Comparison of ENCODE assay signal across 9 mouse cellular contexts in the genomic region with DNA sequence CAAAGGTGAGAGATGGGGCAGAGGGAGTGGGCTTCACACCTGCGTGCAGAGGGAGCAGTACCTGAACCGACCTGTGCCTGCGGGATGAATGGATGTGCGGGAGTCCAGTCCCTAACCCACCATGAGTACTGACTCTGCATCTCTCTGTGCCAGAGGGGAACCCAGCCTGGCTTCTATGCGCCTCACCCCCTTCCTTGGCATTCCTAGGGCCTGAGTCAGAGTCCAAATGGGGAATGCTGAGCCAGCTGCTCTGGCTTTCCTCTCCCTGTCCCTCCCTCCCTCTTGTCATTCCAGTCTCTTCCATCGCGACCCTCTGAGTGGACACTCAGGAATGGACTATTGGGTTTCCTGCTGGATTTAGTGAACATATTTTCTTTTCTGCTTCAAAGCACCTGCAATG. TPM values are rescaled to one million over a fixed set of nuclear protein-coding genes. Genes with fewer than 3 reads are reported as not detected.
A peak's percentile ranks its signal among the peaks of the same experiment; 100 is the strongest.
DNase-seq lines count a peak whose midpoint lies in the region; ATAC-seq and TF ChIP-seq lines count a peak whose summit lies in the region.
"Had no signal": no experiment of that assay in that cellular context is flagged by ENCODE, and none has a peak within 500 bp of the region (broad histone marks: within the 10 kb centered on the region; RNA-seq: fewer than 3 reads in every experiment).

No protein-coding gene starts in this region.

- 0 out of 2 replicates have a peak, but pooled peaks cover 8% of the 10 kb centered on the region for H3K27me3 ChIP-seq in intestine, embryonic 16.5 days (replicated peaks; ENCODE audit: control insufficient read depth, insufficient read depth, low read length)
- peaks cover 2% of the 10 kb centered on the region; the same call in 1 of the 2 replicates for H3K27me3 ChIP-seq in midbrain, embryonic 11.5 days (ENCODE audit: control insufficient read depth, insufficient read depth, low read length)

- peak; percentile 12 for DNase-seq in embryo, embryonic 11 days
- no peak for DNase-seq in embryo, embryonic 10.5 days (ENCODE audit: low spot score)
- peak; percentile 86 for DNase-seq in gastrocnemius, adult 2 months
- peak; percentile 70 for DNase-seq in lung, postnatal 14 days
- DNase-seq in midbrain, embryonic 11.5 days (ENCODE audit: low spot score, missing footprints) = no peak
- no peak for DNase-seq in cerebellum, adult 9-10 months

- no peak for TF ChIP-seq CTCF in gastrocnemius, adult 2 months (IDR thresholded peaks at IDR 0.05)

- no peaks in the 10 kb centered on the region for H3K36me3 ChIP-seq in intestine, embryonic 16.5 days (ENCODE audit: control insufficient read depth, insufficient read depth, low read length)
- no peaks in the 10 kb centered on the region for H3K36me3 ChIP-seq in midbrain, embryonic 11.5 days (ENCODE audit: control insufficient read depth, insufficient read depth, low read length)

- H3K27ac ChIP-seq in gastrocnemius, adult 2 months = peak overlapping the region; percentile 96
- no peak overlapping the region for H3K27ac ChIP-seq in intestine, embryonic 16.5 days (ENCODE audit: low read length)
- H3K27ac ChIP-seq in midbrain, embryonic 11.5 days (ENCODE audit: low read depth, low read length) = no peak overlapping the region

- peak overlapping the region; percentile 15; the same call in 1 of the 2 replicates for H3K9ac ChIP-seq in intestine, embryonic 16.5 days (ENCODE audit: low read depth, low read length)
- H3K9ac ChIP-seq in midbrain, embryonic 11.5 days (ENCODE audit: low read length) = no peak overlapping the region

- H3K4me3 ChIP-seq in gastrocnemius, adult 2 months = peak overlapping the region; percentile 72
- peak overlapping the region; percentile 17; the same call in 1 of the 2 replicates for H3K4me3 ChIP-seq in intestine, embryonic 16.5 days (ENCODE audit: low read length)
- no peak overlapping the region for H3K4me3 ChIP-seq in midbrain, embryonic 11.5 days (ENCODE audit: low read depth, low read length)

- peak; percentile 62 for ATAC-seq in intestine, embryonic 16.5 days
- no peak for ATAC-seq in midbrain, embryonic 11.5 days (ENCODE audit: low FRiP score)
- ATAC-seq in megakaryocyte-erythroid progenitor cell, adult 5-6 weeks (replicated peaks; ENCODE audit: low FRiP score, low TSS enrichment, poor library complexity, severe bottlenecking) = no peak

- H3K9me3 ChIP-seq in intestine, embryonic 16.5 days (ENCODE audit: control insufficient read depth, low read length) = no peaks in the 10 kb centered on the region
- no peaks in the 10 kb centered on the region for H3K9me3 ChIP-seq in midbrain, embryonic 11.5 days (ENCODE audit: control insufficient read depth, low read length)

- 61% methylated on average over 7 of the region's 7 CpGs for WGBS in intestine, embryonic 16.5 days
- WGBS in midbrain, embryonic 11.5 days = 69% methylated on average over 7 of the region's 7 CpGs

- intact Hi-C loops in gastrocnemius, adult 2 months (cut with DNase I) = no loop called here

- peak overlapping the region; percentile 42 for H3K4me2 ChIP-seq in intestine, embryonic 16.5 days (ENCODE audit: low read depth, low read length)
- H3K4me2 ChIP-seq in midbrain, embryonic 11.5 days = no peak overlapping the region

- 0 out of 2 replicates have a peak, but pooled peaks cover 11% of the 10 kb centered on the region for H3K4me1 ChIP-seq in intestine, embryonic 16.5 days (ENCODE audit: control insufficient read depth, insufficient read depth, low read length)
- H3K4me1 ChIP-seq in midbrain, embryonic 11.5 days (ENCODE audit: control insufficient read depth, insufficient read depth, low read length) = no peaks in the 10 kb centered on the region

RNA-seq across cellular contexts. Expression of gene Prkag3, which starts 0.3 kb away (rescaled TPM):
- total RNA-seq in gastrocnemius, adult 2 months (2021) = 100 to 1,000 TPM in 1 of 2 experiments, 10 to 100 TPM in 1; 61.6 to 111 TPM
- polyA plus RNA-seq in intestine, embryonic 16.5 days (2015; fragmentation: Nextera tagmentation; extraction: Ambion mirVana) = 0.15 and 0.17 TPM in 2 replicates
- polyA plus RNA-seq in midbrain, embryonic 11.5 days (2014; fragmentation: Nextera tagmentation; extraction: Ambion mirVana) = not detected in 2 replicates
- total RNA-seq in megakaryocyte-erythroid progenitor cell, adult 5-6 weeks (2014; fragmentation: Nextera tagmentation) = not detected in 2 replicates
- not detected in 2 replicates for total RNA-seq in megakaryocyte-erythroid progenitor cell, adult 5-6 weeks (2017)
- total RNA-seq: left cerebral cortex, postnatal 25 days had no signal

RNA-seq across cellular contexts. Expression of gene Wnt6, which starts 22.4 kb away (rescaled TPM):
- under 1 TPM; 0.39 to 0.77 TPM for total RNA-seq in gastrocnemius, adult 2 months (2021)
- polyA plus RNA-seq in intestine, embryonic 16.5 days (2015; fragmentation: Nextera tagmentation; extraction: Ambion mirVana) = 0.22 and 0.49 TPM in 2 replicates
- polyA plus RNA-seq in midbrain, embryonic 11.5 days (2014; fragmentation: Nextera tagmentation; extraction: Ambion mirVana) = 3.3 and 3.4 TPM in 2 replicates
- total RNA-seq in megakaryocyte-erythroid progenitor cell, adult 5-6 weeks (2014; fragmentation: Nextera tagmentation) = not detected in 2 replicates
- total RNA-seq in megakaryocyte-erythroid progenitor cell, adult 5-6 weeks (2017) = not detected in 2 replicates

RNA-seq across cellular contexts. Expression of gene Cyp27a1, which starts 35.9 kb away (rescaled TPM):
- 10 to 100 TPM; 37.7 to 75.4 TPM for total RNA-seq in gastrocnemius, adult 2 months (2021)
- 7.6 and 8.0 TPM in 2 replicates for polyA plus RNA-seq in intestine, embryonic 16.5 days (2015; fragmentation: Nextera tagmentation; extraction: Ambion mirVana)
- 6.7 and 7.1 TPM in 2 replicates for polyA plus RNA-seq in midbrain, embryonic 11.5 days (2014; fragmentation: Nextera tagmentation; extraction: Ambion mirVana)
- total RNA-seq in megakaryocyte-erythroid progenitor cell, adult 5-6 weeks (2014; fragmentation: Nextera tagmentation) = 2.0 TPM in 1 of 2 replicates, not detected in the other
- 1.9 TPM in 1 of 2 replicates, not detected in the other for total RNA-seq in megakaryocyte-erythroid progenitor cell, adult 5-6 weeks (2017)

RNA-seq across cellular contexts. Expression of gene Wnt10a, which starts 42.0 kb away (rescaled TPM):
- total RNA-seq in gastrocnemius, adult 2 months (2021) = under 1 TPM in 1 of 2 experiments, not detected in 1; 0.39 TPM
- 0.05 and 0.09 TPM in 2 replicates for polyA plus RNA-seq in intestine, embryonic 16.5 days (2015; fragmentation: Nextera tagmentation; extraction: Ambion mirVana)
- 1.4 and 2.3 TPM in 2 replicates for polyA plus RNA-seq in midbrain, embryonic 11.5 days (2014; fragmentation: Nextera tagmentation; extraction: Ambion mirVana)
- total RNA-seq in megakaryocyte-erythroid progenitor cell, adult 5-6 weeks (2014; fragmentation: Nextera tagmentation) = not detected in 2 replicates
- total RNA-seq in megakaryocyte-erythroid progenitor cell, adult 5-6 weeks (2017) = not detected in 2 replicates

Comparison
In these comparisons a context has a peak if more than half of its experiments do, and no peak if none do; other contexts are left out.
1. DNase-seq: peak in embryo, embryonic 11 days (single experiment), gastrocnemius, adult 2 months (single experiment) and lung, postnatal 14 days (single experiment); none in embryo, embryonic 10.5 days (single experiment), midbrain, embryonic 11.5 days (single experiment) and cerebellum, adult 9-10 months (single experiment).
2. RNA of gene Prkag3, which starts 0.3 kb away (total RNA-seq): 61.6 to 111 TPM in gastrocnemius, adult 2 months; not detected in megakaryocyte-erythroid progenitor cell, adult 5-6 weeks; every median in the first group is over 10 times any median in the second.
3. RNA of gene Cyp27a1, which starts 35.9 kb away (total RNA-seq): 37.7 to 75.4 TPM in gastrocnemius, adult 2 months; 1.9 to 2.0 TPM in megakaryocyte-erythroid progenitor cell, adult 5-6 weeks; every median in the first group is over 10 times any median in the second.